Mouse (Mus musculus) mature B cell (primary cell): Measurements from ENCODE around the gene Ptafr.
"Not testable (repeated sequence)": the region's sequence is repeated elsewhere in the genome, so short reads cannot be mapped to it uniquely, and the experiment has no call there.

Experiments used
- in situ Hi-C: fragments of 300-500 bp; cut with MboI; formaldehyde crosslinking; loops from 2 replicates; pipeline ENCODE4 v1.14.3; 2019

Gene Ptafr

GRCm38 (mm10) chr4:132555550-132555949 lies 8.3 kb upstream of the Ptafr start:
- in situ Hi-C loops: not testable (repeated sequence)

GRCm38 (mm10) chr4:132563261-132563660 lies 606 bp upstream of the Ptafr start:
- in situ Hi-C loops: no loop called here

GRCm38 (mm10) chr4:132565089-132565747 lies 1.4 kb downstream of the Ptafr start:
- in situ Hi-C loops: no loop called here

- in situ Hi-C loops: no loop called here
Measured at GRCm38 (mm10) chr4:132567361-132567779, 3.5 kb downstream of the Ptafr start.

- in situ Hi-C loops: no loop called here
Measured at GRCm38 (mm10) chr4:132569115-132569514, 5.2 kb downstream of the Ptafr start.

GRCm38 (mm10) chr4:132571190-132571589 lies 7.3 kb downstream of the Ptafr start:
- in situ Hi-C loops: no loop called here

- in situ Hi-C loops: no loop called here
Measured at GRCm38 (mm10) chr4:132573327-132573726, 9.5 kb downstream of the Ptafr start.

- in situ Hi-C loops: no loop called here
Measured at GRCm38 (mm10) chr4:132574809-132575347, 11.0 kb downstream of the Ptafr start.

- in situ Hi-C loops: no loop called here
Measured at GRCm38 (mm10) chr4:132583781-132584180, 19.9 kb downstream of the Ptafr start.

- in situ Hi-C loops: no loop called here
Measured at GRCm38 (mm10) chr4:132584975-132585374, 21.1 kb downstream of the Ptafr start.

- in situ Hi-C loops: no loop called here
Measured at GRCm38 (mm10) chr4:132586282-132586681, 22.4 kb downstream of the Ptafr start.

- in situ Hi-C loops: no loop called here
Measured at GRCm38 (mm10) chr4:132588512-132588911, 24.6 kb downstream of the Ptafr start.

GRCm38 (mm10) chr4:132590642-132591041 lies 26.8 kb downstream of the Ptafr start:
- in situ Hi-C loops: no loop called here

GRCm38 (mm10) chr4:132592958-132593357 lies 29.1 kb downstream of the Ptafr start:
- in situ Hi-C loops: no loop called here

- in situ Hi-C loops: no loop called here
Measured at GRCm38 (mm10) chr4:132594191-132594590, 30.3 kb downstream of the Ptafr start.

GRCm38 (mm10) chr4:132598861-132599260 lies 35.0 kb downstream of the Ptafr start:
- in situ Hi-C loops: no loop called here

GRCm38 (mm10) chr4:132599764-132600163 lies 35.9 kb downstream of the Ptafr start:
- in situ Hi-C loops: no loop called here

- in situ Hi-C loops: no loop called here
Measured at GRCm38 (mm10) chr4:132600465-132600864, 36.6 kb downstream of the Ptafr start.

GRCm38 (mm10) chr4:132601242-132601641 lies 37.4 kb downstream of the Ptafr start:
- in situ Hi-C loops: not testable (repeated sequence)

GRCm38 (mm10) chr4:132603468-132603867 lies 39.6 kb downstream of the Ptafr start:
- in situ Hi-C loops: no loop called here

- in situ Hi-C loops: no loop called here
Measured at GRCm38 (mm10) chr4:132605816-132606215, 41.9 kb downstream of the Ptafr start.

- in situ Hi-C loops: no loop called here
Measured at GRCm38 (mm10) chr4:132608147-132608546, 44.3 kb downstream of the Ptafr start.

GRCm38 (mm10) chr4:132610301-132610984 lies 46.6 kb downstream of the Ptafr start:
- in situ Hi-C loops: no loop called here
